Mouse (Mus musculus): Measurements from ENCODE around the gene Ttc39b. TPM values are rescaled to one million over a fixed set of nuclear protein-coding genes. Genes with fewer than 3 reads are reported as not detected.
A peak's percentile ranks its signal among the peaks of the same experiment; 100 is the strongest.

The Ttc39b gene
- polyA plus RNA-seq, 1 experiment: 8.1 TPM

DNA sequence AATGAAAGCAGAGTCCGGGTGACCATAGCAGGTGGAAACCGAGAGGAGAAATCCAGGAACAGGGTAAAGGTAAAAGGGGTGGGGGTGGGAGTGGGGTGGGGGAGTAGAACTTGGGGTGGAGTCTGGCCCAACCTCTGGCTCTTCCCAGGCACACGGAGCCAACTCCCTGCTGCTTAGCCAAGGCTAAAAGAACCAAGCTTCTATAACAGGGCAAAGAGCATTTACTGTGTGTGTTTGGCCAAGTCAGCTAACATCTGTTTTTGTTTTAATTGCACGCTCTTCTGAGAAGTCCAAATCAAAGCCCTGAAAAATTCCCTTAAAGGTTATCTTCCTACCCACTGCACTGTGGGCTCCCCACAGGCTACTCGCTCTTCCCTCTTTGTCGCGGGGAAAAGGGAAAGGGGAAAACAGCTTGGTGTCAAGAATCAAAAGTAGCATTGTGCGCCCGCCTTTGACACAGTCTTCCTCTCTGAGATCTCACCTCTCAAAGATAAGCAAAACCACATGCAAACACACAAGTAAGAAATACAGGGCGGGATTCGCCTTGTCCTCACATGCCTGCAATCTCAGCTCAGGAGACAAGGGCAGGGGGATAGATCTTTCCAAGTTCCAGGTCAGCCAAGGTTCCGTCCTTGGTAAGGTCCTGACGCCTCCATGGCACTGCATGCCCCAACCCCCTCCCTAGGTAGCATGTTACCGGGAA, 18.4 kb upstream of the Ttc39b start:
- Histone ChIP-seq H3K4me3 (ENCODE audit: insufficient read depth, low read length) (no peak overlapping the region), H3K27ac (ENCODE audit: insufficient read depth, low read depth, low read length) (no peak overlapping the region)

DNA sequence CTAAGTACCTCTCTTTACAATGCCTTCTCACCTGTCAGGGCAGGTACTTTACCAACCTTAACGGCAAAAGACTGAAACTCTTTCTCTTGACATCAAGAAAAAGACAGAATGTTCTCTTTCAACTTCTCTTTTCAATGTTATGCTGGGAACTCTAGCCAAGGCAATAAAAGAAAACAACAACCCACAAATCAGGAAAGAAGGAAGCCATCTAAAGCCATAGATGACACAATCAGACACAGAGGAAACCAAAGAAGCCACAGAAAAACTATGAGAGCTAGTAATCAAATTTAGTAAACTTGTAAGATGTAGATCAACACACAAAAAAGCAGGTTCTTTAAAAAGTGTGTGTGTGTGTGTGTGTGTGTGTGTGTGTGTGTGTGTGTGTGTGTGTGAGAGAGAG, 15.3 kb upstream of the Ttc39b start:
- Histone ChIP-seq H3K4me3 (ENCODE audit: insufficient read depth, low read length) (no peak overlapping the region), H3K4me1 (ENCODE audit: control insufficient read depth, insufficient read depth, low read length) (0 out of 2 replicates have a peak, but pooled peaks cover 2% of the 10 kb centered on the region), H3K27ac (ENCODE audit: insufficient read depth, low read depth, low read length) (no peak overlapping the region)
- TF ChIP-seq POLR2A (IDR thresholded peaks at IDR 0.05; ENCODE audit: borderline replicate concordance, low read depth, low read length) (no peak), CTCF (IDR thresholded peaks at IDR 0.05; ENCODE audit: low read depth, low read length) (no peak)

More for the DNA sequence above, 18.4 kb upstream of the Ttc39b start:
- H3K4me1 ChIP-seq (ENCODE audit: control insufficient read depth, insufficient read depth, low read length): 0 out of 2 replicates have a peak, but pooled peaks cover 2% of the 10 kb centered on the region
- TF ChIP-seq CTCF (IDR thresholded peaks at IDR 0.05; ENCODE audit: low read depth, low read length) (no peak), POLR2A (IDR thresholded peaks at IDR 0.05; ENCODE audit: borderline replicate concordance, low read depth, low read length) (no peak)

GRCm38 (mm10) chr4:83337717-83338116, 13.7 kb upstream of the Ttc39b start:
- Histone ChIP-seq H3K4me3 (ENCODE audit: insufficient read depth, low read length) (no peak overlapping the region), H3K27ac (ENCODE audit: insufficient read depth, low read depth, low read length) (no peak overlapping the region), H3K4me1 (ENCODE audit: control insufficient read depth, insufficient read depth, low read length) (0 out of 2 replicates have a peak, but pooled peaks cover 2% of the 10 kb centered on the region)
- TF ChIP-seq CTCF (IDR thresholded peaks at IDR 0.05; ENCODE audit: low read depth, low read length) (no peak), POLR2A (IDR thresholded peaks at IDR 0.05; ENCODE audit: borderline replicate concordance, low read depth, low read length) (no peak)

GRCm38 (mm10) chr4:83330369-83330768, 6.3 kb upstream of the Ttc39b start:
- Histone ChIP-seq H3K27ac (ENCODE audit: insufficient read depth, low read depth, low read length) (no peak overlapping the region), H3K4me3 (ENCODE audit: insufficient read depth, low read length) (no peak overlapping the region), H3K4me1 (ENCODE audit: control insufficient read depth, insufficient read depth, low read length) (no peaks in the 10 kb centered on the region; the same call in 1 of the 2 replicates)
- TF ChIP-seq POLR2A (IDR thresholded peaks at IDR 0.05; ENCODE audit: borderline replicate concordance, low read depth, low read length): no peak
- no peak for TF ChIP-seq CTCF (IDR thresholded peaks at IDR 0.05; ENCODE audit: low read depth, low read length)

- Histone ChIP-seq H3K4me1 (ENCODE audit: control insufficient read depth, insufficient read depth, low read length) (no peaks in the 10 kb centered on the region; the same call in 1 of the 2 replicates), H3K27ac (ENCODE audit: insufficient read depth, low read depth, low read length) (no peak overlapping the region), H3K4me3 (ENCODE audit: insufficient read depth, low read length) (no peak overlapping the region)
- no peak for TF ChIP-seq CTCF (IDR thresholded peaks at IDR 0.05; ENCODE audit: low read depth, low read length)
- TF ChIP-seq POLR2A (IDR thresholded peaks at IDR 0.05; ENCODE audit: borderline replicate concordance, low read depth, low read length): no peak
Observed at GRCm38 (mm10) chr4:83329615-83330014, 5.6 kb upstream of the Ttc39b start.

GRCm38 (mm10) chr4:83328026-83328945, 4.2 kb upstream of the Ttc39b start:
- no peak for TF ChIP-seq CTCF (IDR thresholded peaks at IDR 0.05; ENCODE audit: low read depth, low read length)
- TF ChIP-seq POLR2A (IDR thresholded peaks at IDR 0.05; ENCODE audit: borderline replicate concordance, low read depth, low read length): no peak

GRCm38 (mm10) chr4:83327526-83327925, 3.5 kb upstream of the Ttc39b start:
- Histone ChIP-seq H3K4me3 (ENCODE audit: insufficient read depth, low read length) (no peak overlapping the region), H3K27ac (ENCODE audit: insufficient read depth, low read depth, low read length) (no peak overlapping the region), H3K4me1 (ENCODE audit: control insufficient read depth, insufficient read depth, low read length) (peaks cover 2% of the 10 kb centered on the region)
- TF ChIP-seq CTCF (IDR thresholded peaks at IDR 0.05; ENCODE audit: low read depth, low read length) (no peak), POLR2A (IDR thresholded peaks at IDR 0.05; ENCODE audit: borderline replicate concordance, low read depth, low read length) (no peak)

More at GRCm38 (mm10) chr4:83328026-83328945, 4.2 kb upstream of the Ttc39b start:
- no peak overlapping the region for H3K27ac ChIP-seq (ENCODE audit: insufficient read depth, low read depth, low read length)
- H3K4me3 ChIP-seq (ENCODE audit: insufficient read depth, low read length): no peak overlapping the region
- no peaks in the 10 kb centered on the region; the same call in 1 of the 2 replicates for H3K4me1 ChIP-seq (ENCODE audit: control insufficient read depth, insufficient read depth, low read length)

DNA sequence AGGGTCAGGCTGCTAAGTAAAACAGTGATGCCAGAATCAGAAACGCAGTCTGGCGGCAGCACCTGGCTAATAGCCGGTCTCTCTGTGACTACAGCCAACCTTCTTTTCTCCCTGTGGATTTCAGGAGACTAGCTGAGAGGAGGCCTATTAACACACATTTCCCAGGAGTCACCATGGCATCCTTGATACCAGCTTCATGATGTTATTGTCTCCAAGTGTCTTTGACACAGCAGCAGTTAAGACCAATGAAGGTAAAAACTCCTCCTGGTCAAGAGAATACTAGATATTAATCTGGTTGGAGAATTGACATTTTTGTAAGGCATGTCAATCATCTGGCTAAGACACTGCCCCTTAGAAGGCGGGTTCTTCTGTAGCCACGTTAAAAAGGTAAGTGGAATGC, 1.3 kb upstream of the Ttc39b start:
- H3K4me3 ChIP-seq (ENCODE audit: insufficient read depth, low read length): no peak overlapping the region

GRCm38 (mm10) chr4:83323201-83323903, 703 bp downstream of the Ttc39b start:
- Histone ChIP-seq H3K27ac (ENCODE audit: insufficient read depth, low read depth, low read length) (no peak overlapping the region), H3K4me1 (ENCODE audit: control insufficient read depth, insufficient read depth, low read length) (peaks cover 2% of the 10 kb centered on the region)
- TF ChIP-seq CTCF (IDR thresholded peaks at IDR 0.05; ENCODE audit: low read depth, low read length) (0 out of 2 replicates have a peak, but pooled peaks have one; percentile 20), POLR2A (IDR thresholded peaks at IDR 0.05; ENCODE audit: borderline replicate concordance, low read depth, low read length) (no peak)

More for the DNA sequence above, 1.3 kb upstream of the Ttc39b start:
- no peak overlapping the region for H3K27ac ChIP-seq (ENCODE audit: insufficient read depth, low read depth, low read length)
- no peak for TF ChIP-seq CTCF (IDR thresholded peaks at IDR 0.05; ENCODE audit: low read depth, low read length)
- TF ChIP-seq POLR2A (IDR thresholded peaks at IDR 0.05; ENCODE audit: borderline replicate concordance, low read depth, low read length): no peak
- H3K4me1 ChIP-seq (ENCODE audit: control insufficient read depth, insufficient read depth, low read length): peaks cover 2% of the 10 kb centered on the region

More at GRCm38 (mm10) chr4:83323201-83323903, 703 bp downstream of the Ttc39b start:
- peak overlapping the region; percentile 92 for H3K4me3 ChIP-seq (ENCODE audit: insufficient read depth, low read length)
